Mouse (Mus musculus): ENCODE measurements around the gene Afp. TPM values are rescaled to one million over a fixed set of nuclear protein-coding genes. Genes with fewer than 3 reads are reported as not detected.

The Afp gene
- total RNA-seq (2021) = not detected
- long read RNA-seq, experiment 1 = 0 reads
- long read RNA-seq, experiment 2 = 0 reads

DNA sequence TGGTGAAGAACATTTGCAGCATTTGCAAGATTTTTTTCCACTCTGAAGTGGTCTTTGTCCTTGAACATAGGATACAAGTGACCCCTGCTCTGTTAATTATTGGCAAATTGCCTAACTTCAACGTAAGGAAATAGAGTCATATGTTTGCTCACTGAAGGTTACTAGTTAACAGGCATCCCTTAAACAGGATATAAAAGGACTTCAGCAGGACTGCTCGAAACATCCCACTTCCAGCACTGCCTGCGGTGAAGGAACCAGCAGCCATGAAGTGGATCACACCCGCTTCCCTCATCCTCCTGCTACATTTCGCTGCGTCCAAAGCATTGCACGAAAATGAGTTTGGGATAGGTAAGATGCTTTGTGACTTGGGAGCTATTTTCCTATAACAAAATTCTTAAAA lies at the start of gene Afp:
Gene Afp (plus strand): TSS at position 220 of the 400 bp plus-strand sequence.
- no peak for TF ChIP-seq CTCF (conservative IDR thresholded peaks at IDR 0.05)
- DNase-seq (ENCODE audit: low spot score in 2 of 2) = no peak
- no peak within 1 kb of the TSS for H3K27ac ChIP-seq
- H3K4me3 ChIP-seq = no peak within 1 kb of the TSS

- no peak overlapping the region for H3K4me3 ChIP-seq
- TF ChIP-seq CTCF (conservative IDR thresholded peaks at IDR 0.05) = no peak
- H3K27ac ChIP-seq = no peak overlapping the region
- DNase-seq (ENCODE audit: low spot score in 2 of 2) = no peak
These were observed 43.0 kb upstream of the Afp start for GRCm38 (mm10) chr5:90447577-90447976.

DNA sequence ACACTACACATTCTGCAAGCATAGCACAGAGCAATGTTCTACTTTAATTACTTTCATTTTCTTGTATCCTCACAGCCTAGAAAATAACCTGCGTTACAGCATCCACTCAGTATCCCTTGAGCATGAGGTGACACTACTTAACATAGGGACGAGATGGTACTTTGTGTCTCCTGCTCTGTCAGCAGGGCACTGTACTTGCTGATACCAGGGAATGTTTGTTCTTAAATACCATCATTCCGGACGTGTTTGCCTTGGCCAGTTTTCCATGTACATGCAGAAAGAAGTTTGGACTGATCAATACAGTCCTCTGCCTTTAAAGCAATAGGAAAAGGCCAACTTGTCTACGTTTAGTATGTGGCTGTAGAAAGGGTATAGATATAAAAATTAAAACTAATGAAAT lies 40.6 kb upstream of the Afp start:
- no peak for DNase-seq (ENCODE audit: low spot score in 2 of 2)
- H3K4me3 ChIP-seq = no peak overlapping the region
- no peak for TF ChIP-seq CTCF (conservative IDR thresholded peaks at IDR 0.05)
- H3K27ac ChIP-seq = no peak overlapping the region

- TF ChIP-seq CTCF (conservative IDR thresholded peaks at IDR 0.05) = no peak
- Histone ChIP-seq H3K27ac (no peak overlapping the region), H3K4me3 (no peak overlapping the region)
- no peak for DNase-seq (ENCODE audit: low spot score in 2 of 2)
These were observed 37.8 kb upstream of the Afp start for GRCm38 (mm10) chr5:90452711-90453110.

DNA sequence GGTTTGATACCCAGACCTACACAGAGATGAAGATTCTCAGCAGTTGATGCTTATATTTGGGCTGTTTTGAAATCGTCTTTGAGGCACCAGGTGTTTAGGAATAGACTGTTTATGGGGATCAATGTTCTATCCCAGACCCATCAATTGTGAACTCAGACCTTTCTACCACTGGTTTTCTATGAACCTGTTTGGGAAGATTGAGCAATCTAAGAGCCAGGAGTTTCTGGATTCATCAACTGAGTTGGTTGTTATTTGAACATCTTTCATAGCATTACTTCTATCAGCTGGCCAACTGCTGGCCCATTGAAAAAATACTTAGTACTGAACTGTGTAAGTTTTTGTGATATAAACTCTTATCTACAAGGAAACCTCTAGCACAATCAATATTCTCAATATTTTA lies 33.3 kb upstream of the Afp start:
- no peak overlapping the region for H3K27ac ChIP-seq
- no peak for TF ChIP-seq CTCF (conservative IDR thresholded peaks at IDR 0.05)
- no peak overlapping the region for H3K4me3 ChIP-seq
- no peak for DNase-seq (ENCODE audit: low spot score in 2 of 2)

- Histone ChIP-seq H3K4me3 (no peak overlapping the region), H3K27ac (no peak overlapping the region)
- TF ChIP-seq CTCF (conservative IDR thresholded peaks at IDR 0.05) = no peak
- no peak for DNase-seq (ENCODE audit: low spot score in 2 of 2)
These were observed 31.8 kb upstream of the Afp start for GRCm38 (mm10) chr5:90458727-90459126.

DNA sequence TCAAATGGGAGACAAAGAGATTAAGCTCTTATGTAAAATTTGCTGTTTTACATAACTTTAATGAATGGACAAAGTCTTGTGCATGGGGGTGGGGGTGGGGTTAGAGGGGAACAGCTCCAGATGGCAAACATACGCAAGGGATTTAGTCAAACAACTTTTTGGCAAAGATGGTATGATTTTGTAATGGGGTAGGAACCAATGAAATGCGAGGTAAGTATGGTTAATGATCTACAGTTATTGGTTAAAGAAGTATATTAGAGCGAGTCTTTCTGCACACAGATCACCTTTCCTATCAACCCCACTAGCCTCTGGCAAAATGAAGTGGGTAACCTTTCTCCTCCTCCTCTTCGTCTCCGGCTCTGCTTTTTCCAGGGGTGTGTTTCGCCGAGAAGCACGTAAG lies 29.9 kb upstream of the Afp start, which contains the start of gene Alb:
Gene Alb (plus strand): TSS at position 279 of the 400 bp plus-strand sequence.
- no peak for TF ChIP-seq CTCF (conservative IDR thresholded peaks at IDR 0.05)
- Histone ChIP-seq H3K27ac (no peak within 1 kb of the TSS), H3K4me3 (no peak within 1 kb of the TSS)
- no peak for DNase-seq (ENCODE audit: low spot score in 2 of 2)

DNA sequence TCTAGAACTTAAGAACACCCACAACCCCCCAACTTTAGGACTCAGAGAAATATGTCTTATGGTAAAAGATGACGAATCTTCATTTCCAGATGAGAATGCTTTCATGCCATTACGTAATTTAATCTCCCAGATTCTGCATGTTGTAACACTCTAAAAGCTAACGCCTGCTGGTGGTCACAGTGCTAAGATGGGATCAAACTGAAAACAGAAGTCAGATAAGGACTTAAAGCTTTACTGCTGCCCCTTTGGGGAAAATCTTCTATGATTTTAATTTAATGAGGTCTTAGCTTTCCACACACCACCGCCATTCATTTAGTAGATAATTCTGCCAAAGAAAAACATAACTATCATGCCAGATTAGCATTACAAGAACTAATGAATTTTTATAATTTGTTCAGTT lies 23.7 kb upstream of the Afp start:
- no peak for TF ChIP-seq CTCF (conservative IDR thresholded peaks at IDR 0.05)
- no peak overlapping the region for H3K27ac ChIP-seq
- H3K4me3 ChIP-seq = no peak overlapping the region
- no peak for DNase-seq (ENCODE audit: low spot score in 2 of 2)

DNA sequence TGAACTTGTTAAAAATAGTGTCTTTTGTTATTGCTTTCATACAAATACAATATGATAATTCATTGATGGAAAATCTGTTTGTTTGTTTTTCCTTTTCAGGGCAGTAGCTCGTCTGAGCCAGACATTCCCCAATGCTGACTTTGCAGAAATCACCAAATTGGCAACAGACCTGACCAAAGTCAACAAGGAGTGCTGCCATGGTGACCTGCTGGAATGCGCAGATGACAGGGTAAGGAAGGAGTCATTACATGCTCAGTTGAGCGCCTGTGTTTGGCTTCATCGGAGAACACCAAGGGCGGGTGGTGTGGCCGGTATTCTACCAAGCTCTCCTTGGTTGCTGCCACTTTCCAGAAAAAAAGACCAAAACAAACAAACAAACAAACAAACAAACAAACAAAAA lies 23.3 kb upstream of the Afp start:
- no peak for TF ChIP-seq CTCF (conservative IDR thresholded peaks at IDR 0.05)
- H3K27ac ChIP-seq = no peak overlapping the region
- no peak for DNase-seq (ENCODE audit: low spot score in 2 of 2)
- H3K4me3 ChIP-seq = no peak overlapping the region

DNA sequence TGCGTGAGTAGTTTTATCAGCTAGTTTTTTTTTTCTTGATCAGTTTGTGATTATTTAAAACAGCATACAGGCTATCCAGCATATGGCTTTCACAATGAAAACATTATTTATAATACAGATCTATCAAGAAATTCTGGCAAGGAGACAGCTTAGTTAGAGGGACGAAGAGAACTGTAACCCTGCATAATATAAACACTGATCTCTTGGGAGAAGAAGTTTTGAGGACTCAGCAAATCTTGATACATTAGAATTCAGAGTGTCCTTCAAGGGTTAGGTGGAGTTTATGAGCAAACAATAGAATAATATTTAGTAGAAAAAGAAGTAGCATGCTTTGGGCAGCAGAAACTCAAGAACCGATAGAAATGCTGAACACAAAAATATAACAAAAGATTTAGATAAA lies 19.7 kb upstream of the Afp start:
- DNase-seq (ENCODE audit: low spot score in 2 of 2) = no peak
- H3K4me3 ChIP-seq = no peak overlapping the region
- no peak for TF ChIP-seq CTCF (conservative IDR thresholded peaks at IDR 0.05)
- H3K27ac ChIP-seq = no peak overlapping the region

DNA sequence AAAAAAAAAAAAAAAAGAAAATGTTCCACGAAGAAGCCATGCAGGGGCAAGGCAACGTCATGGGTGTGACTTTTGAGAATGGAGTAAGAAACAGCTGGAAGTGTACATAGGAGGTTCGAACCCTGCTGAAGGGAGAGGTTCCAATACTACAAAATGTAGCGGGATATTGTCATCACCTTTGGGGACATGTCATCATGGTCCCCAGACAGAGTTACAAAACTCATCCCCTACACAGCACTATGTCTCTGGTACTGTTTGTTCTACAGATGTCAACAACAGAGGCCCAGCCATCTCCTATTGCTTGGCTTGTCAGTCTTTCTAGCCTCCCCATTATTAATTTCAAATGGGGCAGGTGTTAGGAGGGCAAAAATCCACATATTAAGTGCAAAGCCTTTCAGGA lies 16.6 kb upstream of the Afp start:
- no peak for DNase-seq (ENCODE audit: low spot score in 2 of 2)
- TF ChIP-seq CTCF (conservative IDR thresholded peaks at IDR 0.05) = no peak
- H3K27ac ChIP-seq = no peak overlapping the region
- H3K4me3 ChIP-seq = no peak overlapping the region

GRCm38 (mm10) chr5:90474369-90474768 lies 16.2 kb upstream of the Afp start:
- no peak for TF ChIP-seq CTCF (conservative IDR thresholded peaks at IDR 0.05)
- no peak overlapping the region for H3K4me3 ChIP-seq
- no peak overlapping the region for H3K27ac ChIP-seq
- DNase-seq (ENCODE audit: low spot score in 2 of 2) = no peak

GRCm38 (mm10) chr5:90476741-90477140 lies 13.8 kb upstream of the Afp start:
- no peak for DNase-seq (ENCODE audit: low spot score in 2 of 2)
- no peak overlapping the region for H3K27ac ChIP-seq
- no peak for TF ChIP-seq CTCF (conservative IDR thresholded peaks at IDR 0.05)
- H3K4me3 ChIP-seq = no peak overlapping the region

GRCm38 (mm10) chr5:90477308-90478140 lies 13.0 kb upstream of the Afp start:
- no peak for DNase-seq (ENCODE audit: low spot score in 2 of 2)
- H3K27ac ChIP-seq = no peak overlapping the region
- H3K4me3 ChIP-seq = no peak overlapping the region
- no peak for TF ChIP-seq CTCF (conservative IDR thresholded peaks at IDR 0.05)

Data from layer of hippocampus, adult 2 months (tissue).